Mouse (Mus musculus) cerebellum, postnatal 4 days (tissue): ENCODE results near the gene Polg2.
"Not testable (repeated sequence)": the region's sequence is repeated elsewhere in the genome, so short reads cannot be mapped to it uniquely, and the experiment has no call there.

Source experiments
- DNase-seq, 2 experiments: peaks; one replicate each; pipeline ENCODE4 v3.0.0; 2022; ENCODE audit warnings: low spot score in 2 of 2, mixed read lengths in 1 of 2

The Polg2 gene

GRCm38 (mm10) chr11:106727967-106728366 is 51.4 kb downstream of the Polg2 start:
- no peak for DNase-seq

GRCm38 (mm10) chr11:106724916-106725235 is 54.5 kb downstream of the Polg2 start:
- not testable (repeated sequence) for DNase-seq

- DNase-seq: no peak
Observed at GRCm38 (mm10) chr11:106724176-106724915, 55.0 kb downstream of the Polg2 start.

- no peak for DNase-seq
Observed at GRCm38 (mm10) chr11:106723611-106724125, 55.7 kb downstream of the Polg2 start.

- no peak for DNase-seq
Observed at GRCm38 (mm10) chr11:106722831-106723361, 56.4 kb downstream of the Polg2 start.

- DNase-seq: no peak
Observed at GRCm38 (mm10) chr11:106720379-106720778, 59.0 kb downstream of the Polg2 start.
